Mouse (Mus musculus) heart, embryonic 12.5 days (tissue): ENCODE data around the gene Arv1. TPM values are rescaled to one million over a fixed set of nuclear protein-coding genes. Genes with fewer than 3 reads are reported as not detected.

Source experiments
- ATAC-seq: fragments of 200-750 bp; cut with Nextera tagmentation; 2 replicates; pipeline ENCODE4 v1.8.0; 2017; ENCODE audit warnings: moderate TSS enrichment, moderate library complexity; ENCODE audit not compliant: insufficient number of reproducible peaks, low FRiP score
- H3K27ac ChIP-seq: fragments of 300-500 bp; sonication (generic); 2 replicates; pipeline ENCODE4 v1.5.1; 2016; ENCODE audit warnings: mild to moderate bottlenecking, moderate library complexity; ENCODE audit not compliant: poor library complexity, severe bottlenecking
- H3K27me3 ChIP-seq: fragments of 300-500 bp; sonication (generic); replicated peaks from 2 replicates; pipeline ENCODE4 v1.6.1; 2016; ENCODE audit warnings: mild to moderate bottlenecking, moderate library complexity
- H3K36me3 ChIP-seq: fragments of 300-500 bp; sonication (generic); 2 replicates; pipeline ENCODE4 v1.6.1; 2016; ENCODE audit warnings: mild to moderate bottlenecking, moderate library complexity
- H3K4me1 ChIP-seq: fragments of 300-500 bp; sonication (generic); replicated peaks from 2 replicates; pipeline ENCODE4 v1.6.1; 2016; ENCODE audit warnings: mild to moderate bottlenecking
- H3K4me2 ChIP-seq: fragments of 300-500 bp; sonication (generic); 2 replicates; pipeline ENCODE4 v1.6.1; 2016; ENCODE audit warnings: mild to moderate bottlenecking, moderate library complexity
- H3K4me3 ChIP-seq: fragments of 300-500 bp; sonication (generic); 2 replicates; pipeline ENCODE4 v1.5.1; 2016; ENCODE audit warnings: mild to moderate bottlenecking
- H3K9ac ChIP-seq: fragments of 300-500 bp; sonication (generic); 2 replicates; pipeline ENCODE4 v1.6.1; 2016; ENCODE audit warnings: mild to moderate bottlenecking, moderate library complexity
- H3K9me3 ChIP-seq: fragments of 300-500 bp; sonication (generic); replicated peaks from 2 replicates; pipeline ENCODE4 v1.6.1; 2016; ENCODE audit warnings: mild to moderate bottlenecking, moderate library complexity
- WGBS: fragments of 180-500 bp; shearing (Covaris S2); methylation state at CpG from one replicate; pipeline ENCODE4 v1.1.7; 2016; 5-methylcytosine and 5-hydroxymethylcytosine counted together
- polyA plus RNA-seq: library from polyadenylated mRNA; unstranded; fragments of >200 nt; fragmentation: Nextera tagmentation; extraction: Ambion mirVana; gene quantifications from 2 replicates; pipeline ENCODE4 v1.2.1, GENCODE M21; 2016

The Arv1 gene
- polyA plus RNA-seq, 1 experiment from 2014 or later = 21.3 TPM

DNA sequence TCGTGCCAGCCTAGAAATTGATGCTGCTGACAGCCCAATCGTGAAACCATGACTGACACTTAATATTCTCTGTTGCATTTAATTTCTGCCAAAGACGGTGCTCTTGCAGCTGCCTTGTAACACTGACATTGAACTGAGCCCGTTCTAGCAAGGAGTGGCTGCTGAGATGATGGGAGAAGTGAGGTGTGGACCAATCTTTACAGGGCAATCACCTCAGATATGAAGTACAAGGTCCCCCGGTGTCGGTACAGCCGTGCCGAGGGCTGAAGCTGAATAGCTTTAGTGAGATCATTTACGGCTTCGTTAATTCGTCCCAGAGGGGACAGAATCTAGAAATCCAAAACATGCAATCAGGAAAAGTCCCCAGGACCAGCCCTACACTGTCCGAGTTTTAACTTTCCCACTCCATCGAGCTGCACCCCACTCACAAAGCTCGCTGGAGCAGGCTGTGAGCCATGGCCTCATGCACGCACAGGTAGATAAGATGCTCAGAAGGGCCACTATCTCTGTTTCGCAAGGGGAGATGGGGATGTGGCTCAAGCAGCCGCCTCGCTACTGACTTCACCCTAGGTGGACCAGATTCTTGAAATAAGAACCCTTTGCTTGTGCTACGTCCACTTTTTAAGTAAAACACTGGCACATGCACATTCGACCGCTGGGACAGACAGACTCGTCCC is 26.4 kb upstream of the Arv1 start:
- H3K4me2 ChIP-seq = no peak overlapping the region
- H3K4me1 ChIP-seq = no peaks in the 10 kb centered on the region
- no peak overlapping the region for H3K27ac ChIP-seq
- no peak for ATAC-seq
- peaks cover 68% of the 10 kb centered on the region for H3K36me3 ChIP-seq
- H3K9ac ChIP-seq = no peak overlapping the region
- 90% methylated on average over 22 of the region's 22 CpGs for WGBS
- H3K9me3 ChIP-seq = no peaks in the 10 kb centered on the region
- H3K27me3 ChIP-seq = no peaks in the 10 kb centered on the region
- no peak overlapping the region for H3K4me3 ChIP-seq

DNA sequence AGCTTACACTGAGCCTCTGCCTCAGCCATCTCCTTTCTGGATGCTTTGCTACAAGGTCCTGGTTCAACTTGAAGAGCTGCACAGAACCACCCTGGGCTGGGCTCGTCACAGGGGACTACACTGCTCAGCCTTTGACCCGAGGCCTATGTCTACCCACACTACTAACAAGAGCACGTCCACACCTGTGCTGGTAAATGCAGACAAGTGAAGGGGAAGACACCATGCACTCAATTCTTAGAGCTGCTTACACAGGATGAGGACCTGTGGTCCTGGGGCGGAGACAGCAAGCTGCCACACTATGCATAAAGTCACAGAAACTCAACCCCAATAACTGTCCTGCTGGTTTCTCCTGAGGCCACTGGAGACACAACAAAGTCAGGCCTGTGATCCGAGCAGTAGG is 21.7 kb upstream of the Arv1 start:
- Histone ChIP-seq H3K4me2 (no peak overlapping the region), H3K36me3 (peaks cover 60% of the 10 kb centered on the region), H3K27me3 (no peaks in the 10 kb centered on the region), H3K9me3 (no peaks in the 10 kb centered on the region), H3K4me3 (no peak overlapping the region), H3K27ac (no peak overlapping the region), H3K4me1 (no peaks in the 10 kb centered on the region), H3K9ac (no peak overlapping the region)
- no peak for ATAC-seq
- WGBS = 81% methylated on average over 5 of the region's 5 CpGs

DNA sequence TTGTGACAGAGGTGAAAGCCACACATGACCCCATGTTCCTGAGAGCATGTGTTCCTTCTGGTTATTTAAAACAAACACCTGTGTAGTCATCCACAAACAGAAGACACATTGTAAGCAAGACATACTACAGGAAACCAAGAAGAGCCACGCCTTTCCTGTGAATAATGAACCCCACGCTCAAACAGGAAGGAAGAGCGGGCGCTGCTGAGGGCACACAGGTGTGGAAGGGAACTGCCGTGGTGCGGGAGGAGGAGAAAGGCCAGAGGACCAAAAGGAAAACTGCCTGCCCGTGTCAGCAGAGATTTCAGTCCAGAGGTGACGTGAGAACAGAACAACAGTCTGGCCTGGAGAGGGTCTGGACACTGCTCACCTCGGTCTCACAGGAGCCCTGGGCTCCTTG is 20.9 kb upstream of the Arv1 start:
- H3K4me1 ChIP-seq = no peaks in the 10 kb centered on the region
- H3K4me3 ChIP-seq = no peak overlapping the region
- H3K9ac ChIP-seq = no peak overlapping the region
- no peak overlapping the region for H3K27ac ChIP-seq
- no peaks in the 10 kb centered on the region for H3K9me3 ChIP-seq
- no peak overlapping the region for H3K4me2 ChIP-seq
- 77% methylated on average over 9 of the region's 9 CpGs for WGBS
- H3K27me3 ChIP-seq = no peaks in the 10 kb centered on the region
- no peak for ATAC-seq
- H3K36me3 ChIP-seq = peaks cover 64% of the 10 kb centered on the region

DNA sequence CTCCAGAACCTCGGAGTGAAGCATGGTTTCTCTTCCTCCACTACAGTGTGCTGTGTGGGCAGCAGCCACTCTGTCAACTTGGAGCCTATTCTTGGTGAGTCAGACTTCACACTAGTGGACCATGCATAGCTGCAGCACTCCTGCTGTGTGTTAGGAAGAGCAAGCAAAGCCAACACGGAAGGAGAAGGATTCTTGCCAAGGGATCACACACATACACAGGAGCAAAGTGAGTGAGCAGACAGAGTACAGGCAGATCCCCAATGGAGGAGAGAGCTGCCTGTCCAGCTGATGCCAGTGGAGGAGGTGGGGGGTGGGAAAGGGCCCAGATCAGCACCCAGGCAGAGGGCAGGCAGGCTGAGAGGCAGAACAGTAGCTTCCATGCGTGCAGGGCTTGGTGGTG is 19.8 kb upstream of the Arv1 start:
- H3K4me3 ChIP-seq = no peak overlapping the region
- no peak overlapping the region for H3K27ac ChIP-seq
- ATAC-seq = no peak
- H3K9me3 ChIP-seq = no peaks in the 10 kb centered on the region
- H3K27me3 ChIP-seq = no peaks in the 10 kb centered on the region
- H3K9ac ChIP-seq = no peak overlapping the region
- no peak overlapping the region for H3K4me2 ChIP-seq
- H3K36me3 ChIP-seq = peaks cover 70% of the 10 kb centered on the region
- H3K4me1 ChIP-seq = no peaks in the 10 kb centered on the region
- WGBS = 80% methylated on average over 3 of the region's 3 CpGs

DNA sequence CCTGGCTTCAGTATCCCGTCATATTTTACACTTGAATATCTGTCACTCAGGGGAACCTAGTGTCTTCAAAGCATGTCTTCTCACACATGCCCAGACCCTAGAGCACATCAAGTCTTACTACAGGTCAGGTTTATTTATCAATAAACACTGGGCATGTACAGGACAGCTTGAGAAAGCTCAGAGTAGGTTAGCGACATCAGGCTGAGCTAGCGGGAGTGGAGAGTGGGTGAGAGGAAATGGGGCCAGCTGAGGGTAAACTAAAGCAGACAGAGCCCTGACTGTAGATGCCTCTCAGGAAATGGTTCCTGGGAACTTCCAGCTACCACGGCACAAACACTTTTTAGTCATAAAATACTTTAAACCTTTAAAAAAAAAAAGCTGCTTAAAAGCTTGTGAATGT is 18.4 kb upstream of the Arv1 start:
- Histone ChIP-seq H3K4me3 (no peak overlapping the region), H3K9me3 (no peaks in the 10 kb centered on the region), H3K9ac (no peak overlapping the region), H3K4me1 (no peaks in the 10 kb centered on the region), H3K27ac (no peak overlapping the region), H3K36me3 (peaks cover 57% of the 10 kb centered on the region), H3K4me2 (no peak overlapping the region), H3K27me3 (no peaks in the 10 kb centered on the region)
- no peak for ATAC-seq
- WGBS = 65% methylated on average over 4 of the region's 4 CpGs

DNA sequence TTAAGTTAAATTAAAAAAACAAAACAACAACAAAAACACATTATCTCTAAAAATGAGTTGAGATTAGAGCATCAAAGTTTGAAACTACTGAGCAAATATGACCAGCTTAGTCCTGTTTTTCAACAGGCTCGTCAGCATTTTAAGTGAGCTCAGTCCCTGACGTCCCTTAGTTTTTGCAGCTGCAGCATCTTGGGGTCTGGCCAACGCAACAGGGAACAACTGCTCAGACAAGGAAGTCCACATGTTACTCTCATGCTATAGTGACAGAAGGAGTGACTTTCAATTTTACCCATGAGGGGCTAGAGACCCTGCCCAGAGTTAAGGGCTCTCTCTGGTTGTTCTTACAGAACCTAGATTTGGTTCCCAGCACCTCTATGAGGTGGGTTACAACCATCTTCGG is 17.6 kb upstream of the Arv1 start:
- Histone ChIP-seq H3K27me3 (no peaks in the 10 kb centered on the region), H3K4me2 (no peak overlapping the region), H3K4me3 (no peak overlapping the region), H3K9me3 (no peaks in the 10 kb centered on the region), H3K9ac (no peak overlapping the region), H3K36me3 (peaks cover 58% of the 10 kb centered on the region), H3K27ac (no peak overlapping the region), H3K4me1 (no peaks in the 10 kb centered on the region)
- WGBS = 79% methylated on average over 4 of the region's 4 CpGs
- ATAC-seq = no peak

- H3K4me3 ChIP-seq = no peak overlapping the region
- H3K9me3 ChIP-seq = no peaks in the 10 kb centered on the region
- H3K4me2 ChIP-seq = no peak overlapping the region
- no peak overlapping the region for H3K27ac ChIP-seq
- no peaks in the 10 kb centered on the region for H3K27me3 ChIP-seq
- H3K9ac ChIP-seq = no peak overlapping the region
- 92% methylated on average over 8 of the region's 8 CpGs for WGBS
- no peaks in the 10 kb centered on the region for H3K4me1 ChIP-seq
- ATAC-seq = no peak
- H3K36me3 ChIP-seq = peaks cover 55% of the 10 kb centered on the region
Measured at GRCm38 (mm10) chr8:124705823-124706222, 16.1 kb upstream of the Arv1 start.

DNA sequence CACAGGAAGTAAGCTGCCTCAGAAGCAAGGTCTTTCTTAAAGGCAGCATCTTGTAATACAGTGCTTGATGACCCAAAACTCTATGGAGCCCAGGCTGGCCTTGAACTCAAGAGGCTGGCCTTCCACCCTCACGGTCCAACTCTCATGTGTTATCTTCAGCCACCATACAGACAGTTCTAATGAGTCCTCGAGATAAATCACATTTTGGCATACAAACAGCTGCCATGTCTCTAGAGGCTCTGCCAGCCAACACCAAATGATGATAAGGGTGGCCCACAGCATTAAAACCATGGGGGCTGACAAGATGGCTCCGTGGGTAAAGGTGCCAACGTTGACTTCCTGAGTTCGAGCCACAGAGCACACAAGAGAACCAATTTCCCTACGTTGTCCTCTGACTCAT is 8.7 kb upstream of the Arv1 start:
- WGBS = 82% methylated on average over 6 of the region's 6 CpGs
- Histone ChIP-seq H3K9me3 (no peaks in the 10 kb centered on the region), H3K36me3 (peaks cover 47% of the 10 kb centered on the region)

DNA sequence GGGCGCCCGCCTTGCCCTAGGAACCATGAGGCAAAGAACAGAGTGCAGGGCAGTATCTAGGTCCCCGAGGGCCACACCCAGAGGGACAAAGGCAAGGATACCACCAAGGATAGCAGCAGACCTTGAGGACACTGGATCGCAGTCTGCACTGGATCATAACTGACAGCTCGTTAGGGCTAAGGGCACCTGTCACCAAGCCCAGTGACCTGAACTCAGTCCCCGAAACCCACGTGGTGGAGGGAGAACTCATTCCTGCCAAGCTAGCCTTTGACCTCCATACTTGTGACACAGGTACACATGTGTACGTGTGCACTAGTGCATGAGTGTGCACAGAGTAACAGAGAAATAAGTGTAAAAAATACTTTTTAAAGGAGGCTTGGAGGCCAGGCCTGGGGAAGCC is 6.2 kb upstream of the Arv1 start:
- H3K36me3 ChIP-seq = peaks cover 34% of the 10 kb centered on the region
- H3K4me3 ChIP-seq = no peak overlapping the region
- no peak for ATAC-seq
- no peak overlapping the region for H3K9ac ChIP-seq
- H3K9me3 ChIP-seq = no peaks in the 10 kb centered on the region
- 76% methylated on average over 8 of the region's 8 CpGs for WGBS
- no peak overlapping the region for H3K27ac ChIP-seq
- H3K27me3 ChIP-seq = no peaks in the 10 kb centered on the region
- H3K4me2 ChIP-seq = no peak overlapping the region
- H3K4me1 ChIP-seq = peaks cover 10% of the 10 kb centered on the region

More for the DNA sequence above, 8.7 kb upstream of the Arv1 start:
- ATAC-seq = no peak
- H3K4me1 ChIP-seq = 0 out of 2 replicates have a peak, but pooled peaks cover 4% of the 10 kb centered on the region
- no peak overlapping the region for H3K27ac ChIP-seq
- H3K4me3 ChIP-seq = no peak overlapping the region
- H3K27me3 ChIP-seq = no peaks in the 10 kb centered on the region
- H3K4me2 ChIP-seq = no peak overlapping the region
- no peak overlapping the region for H3K9ac ChIP-seq

- 76% methylated on average over 7 of the region's 7 CpGs for WGBS
- Histone ChIP-seq H3K36me3 (peaks cover 4% of the 10 kb centered on the region; the same call in 1 of the 2 replicates), H3K9me3 (no peaks in the 10 kb centered on the region), H3K27me3 (no peaks in the 10 kb centered on the region), H3K9ac (peak overlapping the region; percentile 1; the same call in 1 of the 2 replicates), H3K4me2 (no peak overlapping the region), H3K4me3 (no peak overlapping the region), H3K27ac (no peak overlapping the region), H3K4me1 (peaks cover 27% of the 10 kb centered on the region)
- no peak for ATAC-seq
Measured at GRCm38 (mm10) chr8:124720133-124720532, 1.8 kb upstream of the Arv1 start.

DNA sequence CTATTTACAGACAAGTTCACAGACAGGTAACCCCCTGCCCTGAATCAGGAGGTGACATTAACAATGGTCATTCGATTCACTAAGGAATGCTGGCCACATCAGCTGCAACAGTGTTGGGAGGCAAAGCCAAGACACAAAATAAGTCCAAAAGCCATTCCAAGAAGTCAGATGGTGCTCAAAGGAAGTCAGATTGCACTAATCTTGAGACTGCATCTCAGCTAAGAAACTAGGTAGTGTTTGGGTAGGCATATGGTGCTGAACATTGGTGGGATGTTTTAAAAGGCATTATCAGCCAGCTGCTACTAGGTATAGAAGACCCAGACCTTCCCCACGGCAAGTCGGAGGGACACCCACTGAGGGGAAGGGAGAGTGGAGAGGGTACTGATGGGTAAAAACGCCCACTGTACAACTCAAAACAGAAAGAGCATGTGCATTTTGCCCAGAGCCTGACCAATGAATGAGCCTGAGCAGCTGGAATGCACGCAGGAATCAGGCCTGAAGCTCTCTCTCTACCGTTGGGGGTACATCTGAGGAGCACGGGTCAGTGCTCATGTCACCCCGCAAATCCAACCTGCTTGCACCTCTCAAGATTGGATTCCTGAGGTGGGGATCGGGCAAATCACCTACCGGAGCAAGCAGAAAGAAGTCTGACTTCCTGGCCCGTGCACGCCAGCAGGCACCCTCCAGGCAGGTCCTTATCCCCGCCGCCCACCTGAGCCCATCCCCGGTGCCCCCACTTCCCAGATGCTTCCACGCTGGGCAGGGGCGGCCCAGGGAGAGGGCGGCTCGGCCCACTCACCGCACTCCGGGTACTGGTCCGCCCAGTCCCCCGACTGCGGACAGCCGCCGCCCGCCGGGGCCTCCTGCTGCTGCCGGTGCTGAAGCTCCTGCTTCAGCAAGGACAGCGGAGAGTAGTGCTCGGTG is 739 bp upstream of the Arv1 start:
- peak; percentile 0; the same call in 1 of the 2 replicates for ATAC-seq
- H3K9me3 ChIP-seq = no peaks in the 10 kb centered on the region
- H3K4me2 ChIP-seq = peak overlapping the region; percentile 94
- H3K4me1 ChIP-seq = peaks cover 25% of the 10 kb centered on the region
- peak overlapping the region; percentile 92 for H3K4me3 ChIP-seq
- H3K9ac ChIP-seq = peak overlapping the region; percentile 92
- no peak overlapping the region for H3K27ac ChIP-seq
- 2% methylated on average over 31 of the region's 31 CpGs for WGBS
- no peaks in the 10 kb centered on the region for H3K27me3 ChIP-seq
- H3K36me3 ChIP-seq = peaks cover 9% of the 10 kb centered on the region
